Mouse (Mus musculus) kidney, postnatal 4 days (tissue): ENCODE measurements around the gene Babam2.
A peak's percentile ranks its signal among the peaks of the same experiment; 100 is the strongest.
"Not testable (repeated sequence)": the region's sequence is repeated elsewhere in the genome, so short reads cannot be mapped to it uniquely, and the experiment has no call there.

Experiments
- DNase-seq, 2 experiments: peaks; one replicate each; pipeline ENCODE4 v3.0.0; 2021; ENCODE audit warnings: mixed read lengths in 2 of 2

The Babam2 gene

GRCm38 (mm10) chr5:31949389-31949788 lies 251.9 kb downstream of the Babam2 start:
- no peak for DNase-seq

GRCm38 (mm10) chr5:31950532-31950931 lies 253.0 kb downstream of the Babam2 start:
- DNase-seq, result no peak

GRCm38 (mm10) chr5:31955184-31955583 lies 257.7 kb downstream of the Babam2 start:
- DNase-seq, result no peak

DNA sequence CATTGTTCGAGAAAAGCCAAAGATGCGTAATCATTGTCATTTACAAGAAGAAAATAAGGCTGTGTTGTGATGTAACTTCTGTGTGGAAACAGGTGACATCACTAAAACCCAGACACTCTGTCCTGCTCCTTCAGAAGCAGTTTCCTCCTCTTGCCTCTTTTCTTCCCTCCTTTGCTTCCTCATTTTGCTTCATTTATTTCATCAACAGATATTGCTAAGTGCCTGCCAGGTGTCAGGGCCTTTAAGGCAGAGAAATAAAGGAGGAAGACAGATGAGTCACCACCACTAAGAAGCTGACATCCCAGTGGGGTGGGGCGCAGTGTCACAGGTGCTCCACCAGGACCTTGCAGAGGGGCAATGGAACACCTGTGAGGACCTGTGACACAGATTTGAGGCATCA lies 258.9 kb downstream of the Babam2 start:
- DNase-seq, result no peak

GRCm38 (mm10) chr5:31959886-31960285 lies 262.4 kb downstream of the Babam2 start:
- no peak for DNase-seq

DNA sequence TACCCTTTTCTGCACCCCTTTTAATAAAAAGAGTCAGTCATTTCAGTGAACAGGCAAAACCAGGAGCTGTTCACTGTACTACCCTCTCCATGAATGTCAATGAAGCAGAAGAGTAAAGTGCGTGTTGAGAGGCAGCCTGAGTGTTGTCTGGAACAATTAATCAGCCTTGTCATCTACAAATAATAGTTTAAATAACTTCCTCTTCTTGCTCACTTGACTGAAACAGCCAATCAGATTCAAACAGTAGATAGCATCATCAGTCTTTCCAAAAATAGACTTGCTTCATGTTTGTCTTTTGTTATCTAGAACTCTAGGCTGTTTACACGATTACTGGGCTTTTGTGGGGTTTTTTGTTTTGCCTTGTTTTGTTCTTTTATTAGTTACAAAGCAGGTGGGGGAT lies 263.9 kb downstream of the Babam2 start:
- DNase-seq, result no peak

DNA sequence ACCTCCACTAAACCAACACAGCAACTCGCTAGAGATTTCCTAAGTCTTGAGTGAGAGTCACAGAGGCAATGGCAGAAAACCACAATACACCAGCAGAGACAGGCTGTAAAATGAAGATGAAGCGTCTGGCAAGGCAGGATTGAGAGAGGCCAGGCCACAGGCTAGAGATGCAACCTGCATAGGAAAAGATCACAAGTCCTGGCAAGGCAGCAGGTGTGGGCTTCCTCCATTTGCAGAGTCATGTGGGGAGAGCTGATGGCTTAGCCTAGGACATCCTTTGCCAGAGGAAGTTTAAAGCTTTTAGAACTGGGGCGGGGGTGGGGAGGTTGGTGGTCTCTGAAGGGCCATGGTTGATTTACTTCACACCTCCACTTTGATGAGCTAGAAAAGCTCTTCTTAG lies 264.9 kb downstream of the Babam2 start:
- DNase-seq, result no peak

GRCm38 (mm10) chr5:31963352-31963751 lies 265.9 kb downstream of the Babam2 start:
- DNase-seq, result no peak

DNA sequence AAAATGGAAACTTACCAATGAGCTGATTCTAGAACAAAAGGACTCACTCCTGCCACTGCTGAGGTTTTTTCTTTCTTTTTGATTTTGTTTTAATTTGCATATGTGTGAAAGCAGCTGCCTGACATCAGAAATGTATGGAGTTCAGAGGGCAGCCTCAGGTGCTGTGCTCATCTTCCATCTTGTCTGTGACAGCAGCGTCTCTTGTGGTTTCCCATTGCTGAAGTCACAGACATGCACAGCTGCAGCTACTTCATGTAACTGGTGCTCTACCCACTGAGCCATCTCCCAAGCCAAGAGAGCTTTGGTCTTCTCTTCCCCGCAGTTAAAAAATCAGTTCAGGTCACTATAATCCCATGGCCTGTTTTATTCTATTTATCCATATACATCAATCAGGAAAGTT lies 266.4 kb downstream of the Babam2 start:
- no peak for DNase-seq

DNA sequence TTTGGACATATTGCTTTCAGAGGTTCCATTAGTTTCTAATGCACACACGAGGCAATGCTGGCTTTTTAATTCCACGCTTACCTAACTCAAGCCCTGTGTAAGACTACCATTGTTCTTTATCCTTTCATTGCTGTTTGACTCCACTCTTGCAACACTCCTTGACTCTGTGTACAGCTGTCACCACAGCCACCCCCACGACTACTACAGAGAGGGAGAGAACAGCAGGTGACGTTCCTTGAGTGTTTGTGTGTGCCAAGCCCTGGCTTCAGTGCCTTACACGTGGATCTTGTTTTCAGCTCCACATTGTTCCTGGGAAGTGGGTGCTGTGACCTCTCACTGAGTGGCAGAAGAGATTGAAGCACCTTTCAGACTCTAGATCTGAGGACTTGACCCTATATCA lies 269.3 kb downstream of the Babam2 start:
- no peak for DNase-seq

DNA sequence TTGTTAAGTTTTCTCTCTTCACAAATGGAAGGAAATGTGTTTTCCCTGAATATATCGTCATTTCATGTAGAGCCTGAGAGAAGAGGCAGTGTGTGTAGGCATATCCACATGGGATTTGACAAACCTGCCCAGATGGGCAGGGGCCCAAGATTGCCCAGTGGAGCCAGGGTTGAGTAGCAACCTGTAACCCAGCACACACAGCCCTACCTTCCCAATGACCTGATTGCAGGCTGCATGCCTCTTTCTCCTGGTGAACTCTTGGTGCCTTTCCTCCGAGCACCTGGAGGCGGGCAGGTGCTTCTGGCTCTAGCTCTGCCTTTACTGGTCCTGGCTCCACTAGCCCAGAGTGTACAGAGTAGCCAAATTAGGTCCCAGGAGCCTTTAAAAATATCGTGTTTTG lies 270.0 kb downstream of the Babam2 start:
- no peak for DNase-seq

DNA sequence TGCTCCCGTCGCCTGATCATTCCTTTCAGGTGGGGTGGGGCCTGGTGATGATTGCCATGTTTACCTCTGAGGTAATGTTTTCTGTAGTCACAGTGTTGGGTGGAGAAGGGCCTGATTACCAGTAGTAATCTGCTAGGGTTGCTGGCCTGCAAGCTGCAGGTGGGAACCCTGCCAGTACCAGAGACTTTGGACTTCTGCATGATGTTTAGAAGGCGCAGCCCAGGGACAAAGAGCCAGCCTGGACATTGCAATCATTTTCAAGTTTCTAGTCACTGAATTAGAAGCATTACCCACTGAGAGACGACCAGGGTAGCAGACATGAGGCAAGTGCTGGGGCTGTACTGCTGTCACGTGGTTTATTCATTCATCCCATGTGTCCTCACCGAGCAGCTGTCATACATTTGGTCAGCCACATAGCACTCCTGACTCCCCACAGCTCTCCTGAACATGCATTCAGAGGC lies 270.6 kb downstream of the Babam2 start:
- peak; percentile 37 to 55 for DNase-seq

DNA sequence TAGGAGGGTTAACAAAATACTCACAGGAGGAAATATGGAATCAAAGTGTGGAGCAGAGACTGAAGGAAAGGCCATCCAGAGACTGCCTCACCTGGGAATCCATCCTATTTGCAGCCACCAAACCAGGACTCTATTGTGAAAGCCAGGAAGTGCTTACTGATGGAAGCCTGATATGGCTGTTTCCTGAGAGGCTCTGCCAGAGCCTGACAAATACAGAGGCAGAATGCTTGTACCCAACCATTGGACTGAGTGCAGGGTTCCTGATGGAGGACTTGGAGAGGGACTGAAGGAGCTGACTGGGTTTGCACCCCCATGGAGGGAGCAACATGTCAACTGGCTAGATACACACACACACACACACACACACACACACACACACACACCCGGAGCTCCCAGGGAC lies 274.9 kb downstream of the Babam2 start:
- DNase-seq, result not testable (repeated sequence)

GRCm38 (mm10) chr5:31974614-31975168 lies 277.2 kb downstream of the Babam2 start:
- DNase-seq, result peak in 1 of 2 experiments; percentile 15

DNA sequence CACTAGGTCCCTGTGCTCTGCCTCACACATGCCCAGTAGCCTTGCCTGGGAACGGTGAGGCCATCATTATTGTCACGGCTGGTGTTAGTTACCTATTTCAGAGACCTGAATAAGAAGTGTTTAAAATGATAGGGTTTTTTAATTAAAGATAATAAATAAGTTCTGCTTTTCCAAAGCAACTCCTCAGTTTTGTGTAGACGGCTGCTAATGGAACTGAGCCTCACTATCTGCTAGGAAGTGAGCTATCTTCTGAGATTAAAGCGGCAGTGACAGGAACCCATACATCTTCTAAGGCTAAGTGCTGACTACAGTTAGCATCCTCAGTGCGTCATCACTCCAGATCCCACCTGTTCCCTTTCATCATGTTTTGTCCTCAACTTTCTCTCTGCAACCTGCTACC lies 284.6 kb downstream of the Babam2 start:
- DNase-seq, result no peak

- no peak for DNase-seq
These were observed 285.7 kb downstream of the Babam2 start for GRCm38 (mm10) chr5:31983161-31983560.

DNA sequence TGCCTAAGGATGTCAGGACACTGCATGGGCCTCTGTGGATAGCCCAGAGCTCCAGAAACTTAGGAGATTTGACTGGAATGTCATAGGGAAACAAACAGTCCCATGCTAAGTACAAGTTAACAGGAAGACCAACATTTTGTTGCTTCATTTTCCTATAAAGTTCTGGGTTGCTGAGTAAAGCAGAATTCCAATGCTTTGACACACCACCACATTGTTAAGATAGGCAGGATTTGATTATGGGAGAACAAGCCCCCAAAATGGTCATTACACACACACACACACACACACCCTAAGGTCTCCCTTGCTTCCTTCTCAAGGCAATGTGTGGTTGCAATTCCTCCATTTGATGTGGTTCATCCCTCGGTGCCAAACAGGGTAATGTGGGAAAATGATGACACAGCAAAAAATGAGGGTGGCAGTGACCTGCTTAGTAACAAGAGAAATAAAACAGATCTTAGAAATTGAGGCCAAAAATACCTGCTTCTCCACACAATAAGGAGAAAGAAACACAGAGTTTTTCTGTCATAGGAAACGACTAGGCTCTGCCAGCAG lies 286.4 kb downstream of the Babam2 start:
- no peak for DNase-seq

- DNase-seq, result no peak
These were observed 287.0 kb downstream of the Babam2 start for GRCm38 (mm10) chr5:31984369-31984961.

- no peak for DNase-seq
These were observed 287.5 kb downstream of the Babam2 start for GRCm38 (mm10) chr5:31985021-31985420.

- DNase-seq, result peak; percentile 38 to 64
These were observed 290.2 kb downstream of the Babam2 start for GRCm38 (mm10) chr5:31987541-31988307.

GRCm38 (mm10) chr5:31997189-31997954 lies 299.9 kb downstream of the Babam2 start:
- DNase-seq, result no peak

DNA sequence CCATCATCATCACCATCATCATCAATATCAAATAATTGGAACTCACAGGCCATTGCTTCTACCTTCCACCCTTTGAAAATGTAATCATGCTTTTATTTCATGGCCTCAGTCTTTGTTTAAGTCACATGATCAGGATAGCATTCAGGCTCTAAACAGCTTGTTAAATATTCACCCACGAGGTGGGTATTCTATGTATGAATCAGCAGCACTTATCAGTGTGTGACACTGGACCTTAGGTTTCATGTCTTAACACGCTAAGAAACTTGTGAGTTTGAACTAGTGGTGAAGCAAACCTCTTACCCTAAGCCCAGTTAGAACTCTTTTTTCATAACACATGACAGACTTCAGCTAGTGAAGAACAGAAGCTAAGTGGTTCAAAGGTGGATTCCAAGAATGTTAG lies 301.3 kb downstream of the Babam2 start:
- DNase-seq, result no peak

DNA sequence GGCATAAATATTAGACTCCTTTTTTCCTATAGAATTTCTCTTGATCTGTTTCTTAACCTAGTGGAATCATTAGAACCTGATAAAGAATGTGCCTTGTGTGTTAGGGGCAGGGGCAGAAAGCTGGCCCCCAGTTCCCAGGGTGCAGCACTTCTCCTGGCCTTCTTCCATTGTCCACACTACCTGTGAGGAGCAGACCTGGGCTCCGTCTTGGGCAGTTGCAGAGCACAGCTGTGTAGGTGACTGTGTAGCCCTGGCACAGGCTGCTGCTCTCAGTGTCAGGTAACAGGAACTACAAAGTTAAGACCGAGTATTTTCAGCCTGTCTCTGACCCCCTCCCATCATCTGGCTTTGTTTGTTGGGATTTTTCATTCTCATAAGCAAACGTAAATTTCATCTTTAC lies 302.6 kb downstream of the Babam2 start:
- no peak for DNase-seq
